Mouse (Mus musculus): ENCODE measurements around the gene Scnn1g.

Scnn1g gene

DNA sequence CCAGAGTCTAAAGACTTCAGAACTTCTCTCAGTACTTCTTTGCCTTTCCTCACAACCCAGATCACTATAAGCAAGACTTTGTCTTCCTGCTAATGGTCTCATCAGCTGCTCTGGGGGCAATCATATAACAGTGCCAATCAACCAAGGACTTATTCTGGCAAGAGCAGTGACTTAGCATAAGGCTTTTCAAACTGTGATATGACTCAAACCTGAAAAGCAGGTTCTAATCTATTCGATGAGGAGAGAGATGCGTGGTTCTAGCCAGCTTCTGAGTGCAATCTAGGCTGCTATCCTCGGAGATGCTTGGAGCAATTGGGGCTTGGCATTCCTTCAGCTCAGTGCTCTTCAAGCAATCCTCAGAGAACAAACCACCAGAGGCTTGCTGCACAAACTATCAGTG, 44.7 kb downstream of the Scnn1g start:
- DNase-seq, result no peak

DNA sequence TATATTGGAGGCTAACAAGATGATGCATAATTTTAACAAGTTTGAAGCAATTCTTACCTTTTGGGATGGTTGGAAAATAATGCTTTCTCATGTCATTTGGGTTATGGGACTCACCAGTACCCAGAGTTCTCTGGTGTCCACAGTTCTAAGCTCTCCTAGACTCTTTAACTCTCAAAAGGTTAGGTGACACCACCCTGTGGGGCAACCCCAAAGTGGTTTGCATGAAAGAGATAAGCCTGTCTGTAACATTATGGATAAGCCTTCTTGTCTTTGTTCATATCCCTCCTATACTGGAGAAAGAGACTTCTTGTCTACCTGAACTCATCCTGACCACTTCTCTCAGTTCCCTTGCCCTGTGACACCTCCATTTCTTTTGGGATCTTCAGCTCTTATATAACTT, 45.1 kb downstream of the Scnn1g start:
- no peak for DNase-seq

DNA sequence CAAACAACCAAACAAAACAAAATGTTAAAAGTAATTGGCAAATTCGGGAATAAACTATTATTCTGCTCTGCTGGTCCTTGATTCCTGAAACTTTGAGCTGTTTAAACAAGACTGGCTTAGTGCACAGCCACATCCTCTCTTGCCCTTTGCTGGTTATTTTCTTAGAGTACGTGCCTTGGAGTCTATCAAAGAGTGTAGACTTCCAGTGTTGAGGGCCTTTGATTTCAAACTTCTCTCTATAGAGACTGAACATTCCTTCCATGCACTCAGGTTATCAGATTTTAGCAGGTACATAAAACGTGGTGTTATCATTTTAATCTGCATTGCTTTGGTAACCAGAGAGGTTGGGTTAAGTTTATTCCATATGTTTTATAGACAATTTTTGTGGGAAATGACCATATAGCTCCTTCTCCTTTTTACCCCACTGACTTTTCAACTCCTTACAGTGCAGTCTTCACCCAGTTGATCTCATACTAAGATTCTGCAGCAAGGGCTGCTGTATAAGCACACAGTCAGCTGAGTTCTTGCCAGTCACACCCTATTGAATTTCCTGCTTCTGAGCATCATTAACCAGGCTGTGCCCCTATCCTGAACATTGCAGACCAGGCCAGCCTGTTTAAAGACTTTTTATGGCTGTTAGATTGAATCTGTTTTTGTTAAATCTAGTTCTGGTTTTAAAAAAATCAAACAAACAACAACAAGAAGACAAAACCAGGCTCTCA, 48.1 kb downstream of the Scnn1g start:
- peak in 1 of 2 experiments; percentile 11 for DNase-seq

DNA sequence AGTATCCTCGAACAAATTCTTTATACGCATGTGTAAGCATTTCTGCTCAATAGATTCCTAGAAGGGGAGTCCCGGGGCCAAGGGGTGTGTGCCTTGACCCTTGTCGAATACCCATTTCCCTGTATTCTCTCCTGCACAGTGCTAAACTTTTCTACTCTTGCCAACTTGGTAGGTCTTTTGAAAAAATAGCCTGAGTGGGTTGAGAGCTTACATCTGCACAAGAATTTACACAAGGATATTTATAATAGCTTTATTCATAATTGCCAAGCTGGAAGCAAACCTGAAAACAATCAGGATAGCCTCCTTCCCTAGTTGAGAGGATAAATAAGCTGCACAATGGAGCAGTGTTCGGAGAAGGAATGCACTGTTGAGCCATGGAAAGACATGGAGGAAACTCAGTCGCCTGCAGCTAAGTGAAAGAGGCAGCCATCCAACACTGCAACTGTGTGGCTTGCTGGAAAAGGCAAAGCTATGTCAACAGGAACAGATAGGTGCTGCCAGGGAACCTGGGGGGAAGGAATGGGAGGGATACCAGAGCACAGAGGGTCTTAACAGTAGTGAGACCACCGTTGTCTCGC, 51.5 kb downstream of the Scnn1g start:
- no peak for DNase-seq

DNA sequence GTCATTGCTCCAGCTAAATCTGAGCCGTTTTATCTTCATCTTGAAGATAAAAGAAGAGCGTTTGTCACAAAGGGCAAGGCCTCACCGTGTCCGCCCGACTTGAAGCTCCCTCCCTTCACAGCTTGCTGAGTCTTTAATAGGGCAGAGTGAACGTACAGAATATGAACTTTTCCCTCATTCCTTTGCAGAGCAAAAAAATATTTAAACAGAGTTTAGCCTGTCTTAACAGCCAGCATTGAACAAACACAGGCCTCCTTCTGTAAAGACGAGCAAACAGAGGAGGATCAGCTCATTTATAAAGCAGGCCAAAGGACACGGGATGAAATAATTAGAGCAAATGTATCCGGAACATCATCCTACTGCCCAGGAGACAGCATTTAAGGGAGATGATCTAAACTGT, 63.5 kb downstream of the Scnn1g start:
- DNase-seq, result no peak

DNA sequence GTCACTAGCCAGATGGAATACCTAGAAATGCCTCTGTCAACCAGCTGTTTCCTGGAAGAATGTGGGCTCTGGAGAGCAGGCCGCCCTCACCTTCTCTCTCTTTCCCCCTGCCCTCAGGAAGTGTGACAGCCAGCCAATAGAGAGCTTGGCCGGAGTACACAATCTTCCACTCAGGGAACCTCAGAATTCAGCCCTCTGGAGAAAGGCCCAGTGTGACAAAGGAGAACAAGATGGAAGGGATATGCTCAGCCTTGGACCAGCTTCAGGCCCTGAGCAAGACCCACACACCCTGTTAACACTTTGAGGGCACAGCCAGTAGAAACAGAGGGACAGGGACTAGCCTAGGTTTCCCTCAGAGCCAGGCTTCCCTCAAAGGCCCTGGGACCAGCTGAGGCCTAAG, 68.2 kb downstream of the Scnn1g start:
- DNase-seq, result no peak

DNA sequence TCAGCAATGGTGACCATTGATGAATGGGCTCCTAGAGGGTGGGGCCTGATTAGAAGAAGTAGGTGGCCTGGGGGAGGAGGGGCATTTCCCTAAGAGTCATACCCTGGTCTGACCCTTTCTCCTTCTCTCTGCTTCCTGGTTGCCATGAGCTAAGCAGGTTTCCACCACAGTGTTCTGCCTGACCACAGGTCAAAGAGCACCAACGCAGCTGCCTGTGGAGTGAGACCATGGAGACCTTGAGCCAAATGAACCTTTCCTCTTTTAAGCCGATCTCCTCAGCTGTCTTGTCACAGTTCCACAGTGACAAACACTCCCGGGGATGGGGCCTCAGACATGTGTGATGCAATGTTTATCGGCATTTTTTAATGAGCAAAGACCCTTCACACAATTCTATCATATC, 68.7 kb downstream of the Scnn1g start:
- DNase-seq, result no peak

DNA sequence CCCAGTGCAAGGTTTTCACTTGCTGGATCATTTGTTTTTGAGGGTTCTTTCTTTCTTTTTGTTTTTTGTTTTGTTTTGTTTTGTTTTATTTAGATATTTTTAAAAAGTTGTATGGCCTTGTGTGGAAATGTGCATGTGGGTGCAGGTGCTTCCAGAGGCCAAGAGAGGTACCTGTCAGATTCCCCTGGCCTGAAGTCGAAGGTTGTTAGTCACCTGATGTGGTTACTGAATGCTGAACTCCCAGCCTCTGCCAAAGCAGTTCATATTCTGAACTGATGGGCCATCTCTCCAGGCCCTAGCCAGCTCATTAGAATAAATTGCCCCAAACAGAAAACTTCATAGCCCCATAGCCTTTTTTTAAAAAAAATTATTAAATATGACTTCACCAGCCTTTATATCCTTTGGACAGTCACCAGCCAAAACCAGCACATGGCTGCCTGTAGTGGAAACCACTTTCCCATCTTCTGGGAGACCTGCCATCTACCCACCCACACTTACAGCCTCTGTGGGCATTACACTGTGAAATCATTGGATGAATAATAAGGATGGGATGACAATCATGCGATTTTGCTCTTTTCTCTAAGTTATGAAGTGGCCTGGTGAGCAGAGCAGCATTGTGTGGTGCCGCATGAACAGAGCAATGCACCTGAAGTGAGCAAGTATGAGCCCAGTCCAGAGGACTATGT, 71.7 kb downstream of the Scnn1g start:
- DNase-seq, result peak in 1 of 2 experiments; percentile 17

DNA sequence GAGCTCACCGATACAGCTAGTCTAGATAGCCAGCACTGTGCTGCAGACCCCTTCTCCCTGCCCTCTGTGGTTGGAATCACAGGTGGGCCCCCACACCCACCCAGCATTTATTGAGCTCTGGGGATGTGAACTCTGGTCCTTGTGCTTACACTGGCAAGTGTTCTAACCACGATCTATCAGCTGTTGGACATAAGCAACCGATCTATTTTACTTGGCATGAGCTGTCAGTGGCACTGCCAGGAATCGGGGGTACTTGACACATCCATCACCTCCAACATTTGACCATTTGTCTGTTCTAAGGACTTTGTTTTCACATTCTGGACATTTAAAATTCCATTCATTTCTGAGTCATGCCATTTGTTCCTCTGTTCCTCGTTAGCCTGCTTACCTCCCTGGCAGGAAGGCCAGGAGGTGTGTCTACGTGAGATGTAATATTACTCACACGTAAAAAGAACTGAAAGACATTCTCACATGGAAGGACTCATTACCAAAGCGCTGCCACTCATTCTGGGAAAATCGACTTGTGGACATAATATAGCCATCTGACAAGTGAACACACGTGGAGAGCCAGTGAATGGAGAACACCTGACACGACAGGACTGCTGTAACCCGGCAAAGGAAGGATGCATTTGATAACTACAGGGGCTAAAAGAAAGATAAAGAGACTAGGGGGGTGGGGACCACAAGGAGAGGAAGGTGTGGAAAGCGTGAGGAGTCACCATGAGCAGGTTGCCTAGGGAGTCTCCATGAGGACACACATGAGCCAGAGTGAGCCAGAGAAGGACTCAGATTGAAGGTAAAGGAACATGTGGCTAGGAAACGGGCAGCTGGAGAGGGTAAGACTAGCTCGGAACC, 73.7 kb downstream of the Scnn1g start:
- peak in 1 of 2 experiments; percentile 24 for DNase-seq

Data from kidney, adult 8-10 months (tissue).